Mouse (Mus musculus) retina, postnatal 1 day (tissue): ENCODE measurements around the gene Nutm1.

Experiments
- DNase-seq: peaks from one replicate; pipeline ENCODE4 v3.0.0-alpha.2; 2012

Nutm1 gene

DNA sequence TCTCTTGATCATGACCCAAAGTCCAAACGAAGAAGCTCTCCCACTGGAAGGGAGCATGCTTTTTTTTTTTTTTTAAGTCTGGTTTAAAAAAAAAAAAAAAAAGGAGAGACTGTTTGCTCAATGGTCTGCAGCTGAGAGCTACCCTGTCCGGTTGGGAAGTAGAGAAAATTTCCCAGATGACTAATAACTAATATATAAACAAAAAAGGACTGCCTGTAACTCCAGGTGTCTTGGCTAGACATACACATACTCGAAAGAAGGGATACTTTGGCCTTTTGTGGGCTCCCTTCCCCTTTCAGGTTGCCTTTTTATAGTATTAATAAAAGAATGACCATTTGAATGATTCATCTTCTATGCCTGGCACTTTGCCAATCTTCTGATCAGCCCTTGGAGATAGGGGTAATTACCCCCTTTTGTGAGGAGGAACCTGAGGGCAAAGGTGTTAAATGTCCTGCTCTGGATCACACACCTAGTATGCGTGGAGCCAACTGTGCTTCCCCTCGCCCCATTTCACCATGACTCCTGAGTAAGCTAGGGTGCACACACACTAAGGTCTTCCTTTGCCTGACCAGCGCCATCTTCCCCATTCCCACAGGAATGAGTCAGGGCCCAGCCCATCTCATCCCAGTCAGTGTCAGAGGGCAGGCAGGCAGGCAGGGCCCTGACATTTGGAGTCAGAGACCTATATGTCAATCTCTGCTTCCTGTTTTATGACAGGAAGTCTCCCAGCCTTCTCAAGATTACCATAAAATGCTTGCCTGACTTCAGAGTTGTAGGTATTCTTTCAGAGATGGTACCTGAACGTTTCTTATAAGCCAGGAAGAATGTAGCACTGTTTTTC, 4.2 kb downstream of the Nutm1 start:
- no peak for DNase-seq

DNA sequence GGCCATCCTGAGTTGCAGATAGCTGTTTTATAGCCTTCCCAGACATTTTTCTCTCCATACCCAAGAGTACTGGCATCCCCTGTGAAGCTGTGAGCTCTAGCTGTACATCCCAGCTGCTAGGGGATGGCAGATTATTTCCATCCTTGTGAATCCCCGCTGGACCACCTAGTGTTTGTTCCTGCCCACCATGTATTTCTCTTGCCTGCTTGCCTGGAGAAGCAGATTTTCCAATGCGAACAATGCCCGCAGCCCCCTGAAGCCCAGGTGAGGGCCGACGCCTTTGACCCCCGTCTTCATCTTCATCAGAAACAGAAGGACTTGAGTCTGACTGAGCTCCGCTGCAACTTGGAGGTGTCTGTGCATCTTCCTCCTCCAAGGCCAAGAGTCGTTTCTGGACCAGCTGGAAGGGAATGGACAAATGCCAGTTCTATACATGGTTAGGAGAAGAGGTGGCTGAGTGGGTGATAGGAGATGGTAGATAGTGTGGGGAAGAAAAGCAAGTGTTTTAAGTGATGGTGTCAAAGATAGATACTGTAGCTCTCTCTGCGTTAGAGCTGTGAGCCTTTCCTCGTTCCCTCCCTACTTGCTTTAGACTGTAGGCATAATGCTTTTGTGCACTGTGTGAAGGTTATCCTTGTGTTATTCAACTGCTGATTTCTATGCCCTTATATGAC, 9.2 kb downstream of the Nutm1 start:
- no peak for DNase-seq

DNA sequence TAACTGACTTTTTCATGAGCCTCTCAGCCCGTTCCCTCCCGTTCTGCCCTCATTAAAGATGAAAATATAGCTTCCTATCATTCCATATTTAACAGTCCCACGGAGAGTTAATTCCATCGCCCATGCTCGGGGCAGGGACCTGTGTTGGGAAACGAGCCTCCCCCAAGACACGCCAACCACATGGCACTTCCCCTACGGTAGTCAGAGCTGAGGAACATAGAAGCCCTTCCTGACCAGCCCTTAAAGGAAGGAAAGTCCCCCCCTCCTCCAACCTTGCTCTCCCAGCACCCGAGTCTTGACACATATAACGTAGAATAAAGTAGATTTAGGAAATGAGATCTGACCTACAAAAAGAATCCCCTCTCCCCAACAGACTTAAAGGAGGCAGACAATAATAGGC, 11.8 kb downstream of the Nutm1 start:
- DNase-seq = no peak

DNA sequence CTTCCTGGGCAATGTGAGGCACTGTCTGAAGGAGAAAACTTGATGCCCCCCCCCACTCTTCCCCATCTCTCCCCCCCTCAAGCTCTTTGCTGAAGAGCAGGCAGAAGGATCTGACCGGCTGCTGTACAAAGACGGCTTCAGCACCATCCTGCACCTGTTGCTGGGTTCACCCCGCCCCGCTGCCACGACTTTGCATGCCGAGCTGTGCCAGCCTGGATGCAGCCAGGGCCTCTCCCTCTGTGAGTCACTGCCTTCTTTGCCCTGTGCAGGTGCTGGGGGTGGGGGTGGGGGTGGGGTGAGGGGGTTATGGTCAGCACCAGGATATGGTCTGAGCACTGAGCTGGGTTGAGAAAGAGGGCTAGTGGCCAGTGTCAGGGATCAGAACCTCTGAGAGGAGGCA, 12.9 kb downstream of the Nutm1 start:
- DNase-seq = no peak

- DNase-seq = no peak
Measured at GRCm38 (mm10) chr2:112245307-112245706, 13.8 kb downstream of the Nutm1 start.

GRCm38 (mm10) chr2:112241787-112242186, 17.3 kb downstream of the Nutm1 start:
- DNase-seq = no peak

DNA sequence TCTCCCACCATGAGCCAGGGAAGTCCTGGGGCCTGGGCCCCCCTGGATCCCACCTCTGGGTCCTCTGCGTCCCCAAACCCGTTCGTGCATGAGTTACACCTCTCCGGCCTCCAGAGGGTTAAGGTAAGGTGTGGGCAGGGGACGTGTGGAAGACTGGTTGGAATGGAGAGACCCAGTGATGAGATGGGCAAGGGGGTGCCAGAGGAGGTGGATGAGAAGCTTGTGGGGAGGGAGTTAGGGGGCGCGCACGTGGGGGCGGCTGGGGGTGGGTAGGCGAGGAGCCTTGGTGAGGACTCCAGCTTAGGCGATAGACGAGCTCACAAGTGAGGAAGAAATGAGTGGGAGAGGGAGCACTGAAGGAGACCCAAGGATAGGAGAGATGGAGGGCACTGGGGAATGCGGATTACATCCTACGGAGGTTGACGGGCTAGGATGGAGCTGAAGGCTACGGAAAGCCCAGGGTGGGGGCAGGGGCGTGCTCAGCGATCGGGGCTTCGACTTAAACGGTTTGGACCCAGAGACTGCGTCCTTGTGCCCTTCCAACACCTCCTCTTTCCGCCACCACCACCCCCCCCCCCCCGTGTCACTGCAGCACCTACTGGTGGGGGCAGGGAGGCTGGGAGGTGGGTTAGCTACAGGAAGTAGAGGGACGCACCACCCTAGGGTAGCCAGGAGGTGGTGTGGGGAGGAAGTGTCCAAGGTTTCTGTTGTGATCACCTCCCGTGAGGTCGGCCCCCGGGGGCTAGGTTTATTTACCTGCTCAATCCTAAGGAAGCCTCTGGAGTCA, 19.0 kb downstream of the Nutm1 start:
- peak; percentile 62 for DNase-seq

DNA sequence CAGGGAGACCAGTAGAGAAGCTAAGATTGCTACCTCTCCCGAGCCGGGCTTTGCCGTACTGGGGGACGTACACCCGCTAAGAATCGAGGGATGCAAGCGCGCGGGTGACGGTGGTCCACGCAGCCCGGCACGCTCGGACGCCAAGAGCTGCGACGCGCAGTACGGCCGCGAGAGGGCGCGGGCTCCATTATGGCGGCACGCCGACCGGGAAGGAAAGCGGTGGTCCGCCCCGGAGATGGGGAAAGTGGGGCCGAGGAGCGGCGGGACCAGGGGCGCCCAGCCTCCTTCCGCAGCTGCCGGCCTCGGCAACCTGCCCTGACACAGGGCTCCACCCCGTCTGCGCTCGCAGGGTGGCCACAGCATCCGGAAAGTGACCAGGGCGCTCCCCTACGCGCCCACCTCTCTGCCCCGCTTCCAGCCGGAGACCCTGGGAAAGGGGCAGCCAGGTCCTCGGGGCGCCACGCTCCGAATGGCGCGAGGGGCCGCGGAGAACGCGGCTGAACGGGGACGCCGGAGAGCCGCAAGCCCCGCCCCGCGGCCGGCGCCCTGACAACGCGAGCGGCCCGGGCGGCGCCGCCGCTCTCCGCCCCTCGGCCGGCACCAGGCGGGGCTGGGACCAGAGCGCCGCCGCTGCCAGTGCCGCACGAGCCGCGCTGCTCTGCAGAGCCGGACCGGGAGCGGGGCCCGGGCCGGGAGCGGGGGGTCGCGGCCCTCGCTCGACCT, 19.7 kb downstream of the Nutm1 start, which contains the start of gene Lpcat4:
Lpcat4 (plus strand) TSS at position 257 of the 723 bp plus-strand sequence.
- peak; percentile 93 for DNase-seq

DNA sequence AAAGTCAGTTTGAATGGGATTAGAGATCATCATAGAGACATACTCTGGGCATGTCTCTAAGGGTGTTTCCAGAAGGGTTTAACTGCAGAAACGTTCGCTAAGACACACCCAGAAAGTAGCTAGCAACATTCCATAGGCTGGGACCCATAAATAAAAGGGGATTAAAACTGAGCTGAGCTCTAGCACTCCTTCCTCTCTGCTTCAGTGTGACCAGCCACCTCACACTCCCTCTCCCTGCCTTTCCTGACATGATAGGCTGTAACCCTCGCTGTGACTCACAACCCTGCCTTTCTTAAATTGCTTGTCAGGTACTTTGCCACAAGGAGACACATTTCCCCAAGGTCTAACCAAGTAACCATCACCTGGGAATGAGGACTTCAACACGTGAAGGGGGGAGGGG, 21.1 kb downstream of the Nutm1 start:
- no peak for DNase-seq

GRCm38 (mm10) chr2:112236620-112237019, 22.5 kb downstream of the Nutm1 start:
- DNase-seq = no peak

- DNase-seq = no peak
Measured at GRCm38 (mm10) chr2:112232623-112233022, 26.5 kb downstream of the Nutm1 start.

GRCm38 (mm10) chr2:112224356-112224755, 34.7 kb downstream of the Nutm1 start:
- DNase-seq = no peak

GRCm38 (mm10) chr2:112222607-112223006, 36.5 kb downstream of the Nutm1 start:
- DNase-seq = no peak

- no peak for DNase-seq
Measured at GRCm38 (mm10) chr2:112220880-112221279, 38.2 kb downstream of the Nutm1 start.

DNA sequence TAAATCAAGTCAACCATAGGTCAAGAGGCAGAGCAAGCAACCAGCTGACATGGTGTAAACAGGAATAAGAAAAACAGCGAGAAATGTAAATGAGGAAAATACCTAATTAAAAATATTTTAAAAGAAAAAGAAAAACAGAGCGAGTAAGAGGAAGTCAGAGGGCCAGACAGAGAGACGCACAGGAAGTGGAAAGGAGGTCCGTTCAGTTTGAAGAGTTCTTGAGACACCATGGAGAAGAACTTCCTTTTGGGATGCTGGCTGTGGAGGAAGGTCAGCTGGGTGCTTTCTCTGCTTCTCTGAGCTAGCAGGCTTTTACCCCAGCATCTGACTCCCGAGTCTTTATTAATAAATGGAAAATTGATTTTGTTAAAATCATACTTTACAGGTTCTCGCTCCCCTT, 41.5 kb downstream of the Nutm1 start:
- no peak for DNase-seq

- peak; percentile 57 for DNase-seq
Measured at GRCm38 (mm10) chr2:112215977-112216376, 43.1 kb downstream of the Nutm1 start.

DNA sequence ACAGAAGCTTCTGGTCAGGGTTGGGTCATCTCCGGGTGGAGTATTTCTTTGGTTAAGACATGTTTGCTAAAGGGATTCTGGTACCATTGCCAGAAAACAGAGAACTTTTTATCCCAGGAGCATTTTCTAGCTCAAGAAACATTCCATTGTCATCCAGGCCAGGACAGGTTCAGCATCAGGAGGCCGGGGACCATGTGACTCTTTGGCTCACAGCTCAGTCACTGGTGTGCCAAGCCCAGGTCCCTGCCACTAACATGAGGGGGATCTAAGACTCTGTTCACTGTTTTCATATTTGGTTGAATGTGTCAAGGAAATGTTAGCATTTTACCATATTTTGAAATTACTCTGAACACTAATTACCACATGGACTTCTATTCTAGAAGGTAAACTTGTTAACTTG, 48.4 kb downstream of the Nutm1 start:
- no peak for DNase-seq

DNA sequence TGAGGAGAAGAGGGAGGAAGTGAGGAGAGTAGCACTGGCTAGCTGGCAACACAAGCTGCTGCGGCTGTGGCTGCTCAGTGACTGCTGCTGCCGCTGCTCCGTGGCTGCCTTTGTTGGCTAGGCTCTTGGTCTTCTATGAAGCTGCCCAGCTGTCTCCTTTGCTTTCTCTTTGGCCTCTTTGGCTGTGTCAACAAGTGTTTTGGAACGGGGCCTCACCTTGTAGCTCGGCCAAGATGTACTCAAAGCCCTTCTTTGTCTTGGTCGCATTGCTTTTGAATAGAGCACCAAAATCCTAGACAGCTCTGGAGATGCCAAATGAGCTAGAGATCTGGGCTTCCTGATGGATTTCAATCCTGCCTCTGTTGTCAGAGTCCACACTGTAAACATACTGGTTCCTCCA, 48.9 kb downstream of the Nutm1 start:
- DNase-seq = no peak

DNA sequence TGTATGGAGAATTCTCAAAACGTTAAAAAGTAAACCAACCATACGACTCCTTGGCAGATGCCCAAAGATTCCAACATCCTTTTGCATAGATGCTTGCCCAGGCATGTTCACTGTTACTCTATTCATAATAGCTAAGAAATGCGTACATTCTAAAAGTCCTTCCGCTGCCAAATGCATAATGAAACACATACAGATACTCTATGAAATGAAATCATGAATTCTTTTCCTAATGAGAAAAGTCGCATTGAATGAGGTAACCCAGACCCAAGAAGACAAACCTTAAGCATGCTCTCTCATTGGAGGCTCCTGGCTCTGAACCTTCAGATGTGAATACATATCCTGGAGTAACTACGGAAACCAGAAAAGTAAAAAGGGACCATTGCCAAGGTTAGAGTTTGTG, 56.0 kb downstream of the Nutm1 start:
- DNase-seq = no peak
